Mouse (Mus musculus) embryonic fibroblast, embryonic 13.5 days (primary cell): ENCODE measurements around the gene U2af2.
"Not testable (repeated sequence)": the region's sequence is repeated elsewhere in the genome, so short reads cannot be mapped to it uniquely, and the experiment has no call there.

Source experiments
- CTCF ChIP-seq: IDR thresholded peaks from 2 replicates; pipeline ENCODE4 v1.5.1; 2011; ENCODE audit warnings: mild to moderate bottlenecking, control low read depth, low read length, moderate library complexity, borderline replicate concordance; ENCODE audit not compliant: insufficient read depth
- POLR2A ChIP-seq: IDR thresholded peaks from 2 replicates; pipeline ENCODE4 v1.6.1; 2011; ENCODE audit warnings: low read depth, mild to moderate bottlenecking, control low read depth, low read length, moderate library complexity

DNA sequence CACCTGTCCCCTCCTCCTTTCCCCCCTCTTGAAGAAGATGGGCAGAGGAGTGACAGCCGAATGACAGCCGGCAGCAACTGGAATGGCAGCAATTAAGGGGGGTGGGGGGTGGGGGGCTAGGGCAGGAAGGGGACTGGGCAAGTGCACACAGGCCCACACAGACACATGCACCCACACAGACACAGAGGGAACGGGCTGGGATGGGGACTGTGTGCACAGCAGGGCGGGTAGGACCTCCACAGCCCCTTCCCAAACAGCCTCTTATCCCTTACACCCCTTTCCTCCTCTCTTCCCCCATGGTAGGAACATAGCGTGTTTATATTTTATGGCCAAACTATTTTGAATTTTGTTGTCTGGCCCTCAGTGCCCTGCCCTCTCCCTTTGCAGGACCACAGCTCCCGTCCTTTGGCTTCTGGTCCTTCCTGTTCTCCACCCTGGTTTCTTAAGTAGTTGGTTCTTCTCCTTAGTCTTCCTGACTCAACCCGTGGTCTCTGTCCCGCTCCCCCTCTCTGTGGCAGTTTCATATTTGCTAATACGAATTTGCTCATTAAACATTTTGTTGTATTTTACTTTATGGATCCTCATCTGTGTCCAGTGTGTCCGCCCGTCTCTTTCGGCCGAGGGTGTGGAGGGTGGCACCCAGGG, 17.5 kb downstream of the U2af2 start:
- not testable (repeated sequence) for TF ChIP-seq CTCF, POLR2A
